ENCODE assay signal across 13 mouse cellular contexts in genomic region chr19:40346232-40346844, GRCm38 (mm10).
DNase-seq lines count a peak whose midpoint lies in the region; ATAC-seq and TF ChIP-seq lines count a peak whose summit lies in the region.
"Had no signal": no experiment of that assay in that cellular context is flagged by ENCODE, and none has a peak within 500 bp of the region (broad histone marks: within the 10 kb centered on the region; RNA-seq: fewer than 3 reads in every experiment).

No protein-coding gene starts in this region.

- ATAC-seq in heart, embryonic 14.5 days (ENCODE audit: insufficient number of reproducible peaks, insufficient read depth, low FRiP score, low read depth): no peak
- no peak; the same call in 1 of the 2 replicates for ATAC-seq in kidney, postnatal 0 days (replicated peaks; ENCODE audit: low FRiP score, low read depth)
- no peak for ATAC-seq in intestine, embryonic 16.5 days
- ATAC-seq in megakaryocyte, adult 5-6 weeks (ENCODE audit: poor library complexity, severe bottlenecking): no peak
- ATAC-seq: midbrain, embryonic 13.5 days; Patski had no signal

- peaks cover 50% of the 10 kb centered on the region for H3K36me3 ChIP-seq in heart, embryonic 14.5 days (ENCODE audit: control insufficient read depth, insufficient read depth, low read length)
- H3K36me3 ChIP-seq in kidney, postnatal 0 days (ENCODE audit: insufficient read depth, low read length): 0 out of 2 replicates have a peak, but pooled peaks cover 8% of the 10 kb centered on the region
- 0 out of 2 replicates have a peak, but pooled peaks cover 7% of the 10 kb centered on the region for H3K36me3 ChIP-seq in intestine, embryonic 16.5 days (ENCODE audit: control insufficient read depth, insufficient read depth, low read length)
- H3K36me3 ChIP-seq: forebrain, embryonic 10.5 days had no signal

- WGBS in heart, embryonic 14.5 days: 63% methylated on average over 5 of the region's 5 CpGs
- WGBS in kidney, postnatal 0 days: 55% methylated on average over 5 of the region's 5 CpGs
- 54% methylated on average over 5 of the region's 5 CpGs for WGBS in intestine, embryonic 16.5 days

- H3K4me2 ChIP-seq in heart, embryonic 14.5 days (ENCODE audit: low read length): no peak overlapping the region
- H3K4me2 ChIP-seq in kidney, postnatal 0 days (ENCODE audit: low read length): no peak overlapping the region
- no peak overlapping the region for H3K4me2 ChIP-seq in intestine, embryonic 16.5 days (ENCODE audit: low read depth, low read length)
- H3K4me2 ChIP-seq: hindbrain, embryonic 12.5 days; midbrain, embryonic 13.5 days had no signal

- H3K4me1 ChIP-seq in heart, embryonic 14.5 days (ENCODE audit: control insufficient read depth in 2 of 2, insufficient read depth in 2 of 2, low read length in 2 of 2): peaks cover 8 to 38% of the 10 kb centered on the region in 2 experiments
- H3K4me1 ChIP-seq in kidney, postnatal 0 days (replicated peaks; ENCODE audit: insufficient read depth, low read length): no peaks in the 10 kb centered on the region
- peaks cover 12% of the 10 kb centered on the region; the same call in 1 of the 2 replicates for H3K4me1 ChIP-seq in intestine, embryonic 16.5 days (ENCODE audit: control insufficient read depth, insufficient read depth, low read length)

- H3K27ac ChIP-seq in heart, embryonic 14.5 days (replicated peaks in 1 of 2; ENCODE audit: control insufficient read depth in 1 of 2, insufficient read depth in 1 of 2, low read depth in 2 of 2, low read length in 2 of 2): peak overlapping the region; percentile 57 to 75
- peak overlapping the region; percentile 48 for H3K27ac ChIP-seq in kidney, postnatal 0 days
- peak overlapping the region; percentile 76 for H3K27ac ChIP-seq in intestine, embryonic 16.5 days (ENCODE audit: low read length)
- H3K27ac ChIP-seq: forebrain, embryonic 10.5 days; hindbrain, embryonic 12.5 days; midbrain, embryonic 13.5 days had no signal

- H3K9me3 ChIP-seq in heart, embryonic 14.5 days (ENCODE audit: control insufficient read depth, low read length): no peaks in the 10 kb centered on the region
- no peaks in the 10 kb centered on the region for H3K9me3 ChIP-seq in kidney, postnatal 0 days (replicated peaks; ENCODE audit: low read length)
- no peaks in the 10 kb centered on the region for H3K9me3 ChIP-seq in intestine, embryonic 16.5 days (ENCODE audit: control insufficient read depth, low read length)
- H3K9me3 ChIP-seq: forebrain, embryonic 10.5 days; hindbrain, embryonic 12.5 days; midbrain, embryonic 13.5 days had no signal

- H3K4me3 ChIP-seq in heart, embryonic 14.5 days (ENCODE audit: control insufficient read depth in 1 of 2, insufficient read depth in 1 of 2, low read depth in 1 of 2, low read length in 2 of 2): no peak overlapping the region
- H3K4me3 ChIP-seq in kidney, postnatal 0 days (replicated peaks; ENCODE audit: low read depth, low read length): no peak overlapping the region
- H3K4me3 ChIP-seq in intestine, embryonic 16.5 days (ENCODE audit: low read length): no peak overlapping the region
- H3K4me3 ChIP-seq: forebrain, embryonic 10.5 days; hindbrain, embryonic 12.5 days; midbrain, embryonic 13.5 days had no signal

- H3K9ac ChIP-seq in heart, embryonic 14.5 days (ENCODE audit: low read length): peak overlapping the region; percentile 50
- H3K9ac ChIP-seq in kidney, postnatal 0 days (ENCODE audit: low read depth, low read length): no peak overlapping the region
- H3K9ac ChIP-seq in intestine, embryonic 16.5 days (ENCODE audit: low read depth, low read length): no peak overlapping the region
- H3K9ac ChIP-seq: hindbrain, embryonic 12.5 days; midbrain, embryonic 13.5 days had no signal

- no peaks in the 10 kb centered on the region for H3K27me3 ChIP-seq in heart, embryonic 14.5 days (ENCODE audit: control insufficient read depth, insufficient read depth, low read length)
- no peaks in the 10 kb centered on the region for H3K27me3 ChIP-seq in kidney, postnatal 0 days (ENCODE audit: insufficient read depth, low read length)
- no peaks in the 10 kb centered on the region for H3K27me3 ChIP-seq in intestine, embryonic 16.5 days (replicated peaks; ENCODE audit: control insufficient read depth, insufficient read depth, low read length)
- H3K27me3 ChIP-seq: hindbrain, embryonic 12.5 days; midbrain, embryonic 13.5 days; Patski had no signal

- DNase-seq in heart, adult 18-20 months: no peak
- DNase-seq in kidney, postnatal 0 days (ENCODE audit: low spot score): peak; percentile 79
- DNase-seq in kidney, adult 11 months: no peak
- DNase-seq in NIH3T3 (ENCODE audit: low read depth): peak; percentile 67
- no peak for DNase-seq in frontal cortex, postnatal 14 days (ENCODE audit: low spot score in 2 of 2)
- DNase-seq: left cerebral cortex, postnatal 4 days had no signal

- TF ChIP-seq CTCF in kidney, postnatal 0 days (IDR thresholded peaks at IDR 0.05; ENCODE audit: low read depth): no peak

Comparison
In these comparisons a context has a peak if more than half of its experiments do, and no peak if none do; other contexts are left out.
1. DNase-seq: peak in kidney, postnatal 0 days (single experiment) and NIH3T3 (single experiment); none in heart, adult 18-20 months (0 of 2), kidney, adult 11 months (single experiment) and frontal cortex, postnatal 14 days (0 of 2).
2. Peak in every context shown above with its lines, with median percentiles within 50 percentile points of each other: H3K27ac ChIP-seq.